8 mouse cellular contexts compared by ENCODE assay signal in the genomic region with DNA sequence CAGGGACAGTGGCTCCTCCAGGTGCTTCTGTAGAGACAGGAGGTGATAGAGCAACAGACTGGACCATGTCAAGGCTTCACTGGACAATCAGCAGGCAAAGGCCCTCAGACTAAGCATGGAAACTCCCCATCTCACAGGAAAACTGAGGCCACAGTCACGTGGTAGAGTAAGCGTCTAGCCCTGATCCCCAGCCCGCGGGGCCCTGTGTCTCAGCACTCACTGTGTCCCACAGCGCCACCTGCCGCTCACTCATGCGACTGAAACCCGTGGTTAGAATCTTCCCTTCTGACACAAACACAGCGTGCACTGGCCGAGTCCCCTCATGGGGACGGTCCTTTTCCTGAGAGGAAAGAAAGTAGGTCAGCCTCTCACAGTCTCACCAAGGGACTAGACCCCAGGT. TPM values are rescaled to one million over a fixed set of nuclear protein-coding genes. Genes with fewer than 3 reads are reported as not detected.
DNase-seq lines count a peak whose midpoint lies in the region; ATAC-seq lines count a peak whose summit lies in the region.

No protein-coding gene starts in this region.

- H3K27me3 ChIP-seq in intestine, embryonic 14.5 days (replicated peaks; ENCODE audit: control insufficient read depth, insufficient read depth, low read length) = peaks cover 28% of the 10 kb centered on the region

- no peaks in the 10 kb centered on the region for H3K9me3 ChIP-seq in intestine, embryonic 14.5 days (ENCODE audit: control insufficient read depth, low read length)

- H3K4me2 ChIP-seq in intestine, embryonic 14.5 days (ENCODE audit: low read length) = peak overlapping the region; percentile 3; the same call in 1 of the 2 replicates

- intact Hi-C loops in left cerebral cortex, postnatal 25 days (cut with DNase I) = loop anchor here (5.0 kb wide), 1 partner anchor 76 kb away; a partner anchor contains a TSS

- H3K27ac ChIP-seq in intestine, embryonic 14.5 days (ENCODE audit: low read depth) = no peak overlapping the region

- H3K36me3 ChIP-seq in intestine, embryonic 14.5 days (ENCODE audit: control insufficient read depth, insufficient read depth, low read length) = peaks cover 6% of the 10 kb centered on the region; the same call in 1 of the 2 replicates

- H3K4me3 ChIP-seq in intestine, embryonic 14.5 days (ENCODE audit: low read depth, low read length) = no peak overlapping the region

- WGBS in intestine, embryonic 14.5 days = 1% methylated on average over 11 of the region's 11 CpGs

- DNase-seq in adipocyte (ENCODE audit: low spot score) = peak; percentile 66
- DNase-seq in embryo, embryonic 10 days (ENCODE audit: low spot score) = peak; percentile 97
- DNase-seq in gastrocnemius, postnatal 25 days = peak; percentile 75
- peak; percentile 94 for DNase-seq in intestine, embryonic 14.5 days (ENCODE audit: low spot score)
- peak; percentile 93 to 95 for DNase-seq in left cerebral cortex, postnatal 25 days (ENCODE audit: low spot score in 2 of 2)
- peak; percentile 82 for DNase-seq in mesoderm, embryonic 11.5 days (ENCODE audit: low read depth, low spot score)
- peak; percentile 87 for DNase-seq in right cerebral cortex, postnatal 25 days
- DNase-seq in urinary bladder, postnatal 4 days (ENCODE audit: low spot score in 2 of 2) = peak; percentile 73 to 91

- ATAC-seq in intestine, embryonic 14.5 days (replicated peaks; ENCODE audit: low FRiP score, low TSS enrichment, low read depth) = 0 out of 2 replicates have a peak, but pooled peaks have one; percentile 17

- no peak overlapping the region for H3K9ac ChIP-seq in intestine, embryonic 14.5 days (ENCODE audit: low read length)

- H3K4me1 ChIP-seq in intestine, embryonic 14.5 days (replicated peaks; ENCODE audit: control insufficient read depth, insufficient read depth, low read length) = peaks cover 11% of the 10 kb centered on the region

RNA-seq across cellular contexts. Expression of a gene that starts 5.5 kb away (rescaled TPM):
- 1 to 10 TPM; 2.7 to 3.3 TPM for total RNA-seq in gastrocnemius, postnatal 25 days (2021)
- polyA plus RNA-seq in intestine, embryonic 14.5 days (2014; fragmentation: Nextera tagmentation; extraction: Ambion mirVana) = 7.1 and 8.4 TPM in 2 replicates
- total RNA-seq in left cerebral cortex, postnatal 25 days (2021) = 10 to 100 TPM; 14.4 to 17.0 TPM

RNA-seq across cellular contexts. Expression of a gene that starts 5.9 kb away (rescaled TPM):
- total RNA-seq in gastrocnemius, postnatal 25 days (2021) = 10 to 100 TPM; 33.1 to 37.0 TPM
- 140 and 159 TPM in 2 replicates for polyA plus RNA-seq in intestine, embryonic 14.5 days (2014; fragmentation: Nextera tagmentation; extraction: Ambion mirVana)
- total RNA-seq in left cerebral cortex, postnatal 25 days (2021) = 100 to 1,000 TPM in 1 of 2 experiments, 10 to 100 TPM in 1; 92.0 to 102 TPM

RNA-seq across cellular contexts. Expression of a gene that starts 6.5 kb away (rescaled TPM):
- 1 to 10 TPM; 2.1 to 3.3 TPM for total RNA-seq in gastrocnemius, postnatal 25 days (2021)
- polyA plus RNA-seq in intestine, embryonic 14.5 days (2014; fragmentation: Nextera tagmentation; extraction: Ambion mirVana) = 35.1 and 35.9 TPM in 2 replicates
- total RNA-seq in left cerebral cortex, postnatal 25 days (2021) = 100 to 1,000 TPM; 163 to 167 TPM

RNA-seq across cellular contexts. Expression of a gene that starts 24.8 kb away (rescaled TPM):
- total RNA-seq in gastrocnemius, postnatal 25 days (2021) = 10 to 100 TPM; 12.3 to 22.9 TPM
- polyA plus RNA-seq in intestine, embryonic 14.5 days (2014; fragmentation: Nextera tagmentation; extraction: Ambion mirVana) = 3.5 and 3.8 TPM in 2 replicates
- 10 to 100 TPM; 11.7 to 19.3 TPM for total RNA-seq in left cerebral cortex, postnatal 25 days (2021)

RNA-seq across cellular contexts. Expression of a gene that starts 52.0 kb away (rescaled TPM):
- total RNA-seq in gastrocnemius, postnatal 25 days (2021) = 10 to 100 TPM; 24.0 to 25.1 TPM
- polyA plus RNA-seq in intestine, embryonic 14.5 days (2014; fragmentation: Nextera tagmentation; extraction: Ambion mirVana) = 53.4 and 64.5 TPM in 2 replicates
- total RNA-seq in left cerebral cortex, postnatal 25 days (2021) = 10 to 100 TPM; 31.1 to 35.4 TPM

Comparison
In these comparisons a context has a peak if more than half of its experiments do, and no peak if none do; other contexts are left out.
1. RNA of a gene that starts 6.5 kb away (total RNA-seq): 163 to 167 TPM in left cerebral cortex, postnatal 25 days; 2.1 to 3.3 TPM in gastrocnemius, postnatal 25 days; every median in the first group is over 10 times any median in the second.
2. Peak in every context shown above with its lines, with median percentiles within 50 percentile points of each other: DNase-seq.